Mouse (Mus musculus): ENCODE results near the gene Fgd6. TPM values are rescaled to one million over a fixed set of nuclear protein-coding genes. Genes with fewer than 3 reads are reported as not detected.

Fgd6 gene
- polyA plus RNA-seq, 1 experiment = 2.0 TPM

DNA sequence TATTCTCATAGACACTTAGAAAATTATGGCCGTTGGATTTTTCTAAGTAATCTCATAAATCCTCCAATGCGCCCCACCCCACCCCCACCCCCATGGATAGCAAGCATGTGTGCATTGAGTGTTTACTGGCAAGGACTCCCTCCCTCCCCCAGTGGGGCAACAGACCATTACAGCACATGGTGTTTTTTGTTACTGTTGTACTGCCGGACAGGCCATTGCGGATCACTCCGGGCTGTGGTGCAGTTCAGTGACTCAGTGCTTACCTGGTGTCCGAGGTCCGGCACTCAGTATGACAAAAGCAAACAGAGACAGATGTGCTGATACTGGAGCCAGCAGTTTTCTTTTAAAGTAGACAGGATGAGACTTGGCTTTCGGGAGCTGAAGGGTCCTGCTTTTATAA lies 13.3 kb downstream of the Fgd6 start:
- DNase-seq = no peak
- Histone ChIP-seq H3K36me3 (ENCODE audit: control insufficient read depth, insufficient read depth, low read length) (no peaks in the 10 kb centered on the region), H3K27me3 (ENCODE audit: control insufficient read depth, insufficient read depth, low read length) (no peaks in the 10 kb centered on the region), H3K27ac (ENCODE audit: control insufficient read depth, insufficient read depth, low read length) (no peak overlapping the region), H3K4me1 (replicated peaks; ENCODE audit: control insufficient read depth, insufficient read depth, low read length) (no peaks in the 10 kb centered on the region), H3K4me3 (ENCODE audit: control insufficient read depth, insufficient read depth, low read length) (no peak overlapping the region)
- 92% methylated on average over 8 of the region's 8 CpGs for WGBS
- TF ChIP-seq POLR2A (IDR thresholded peaks at IDR 0.05; ENCODE audit: control insufficient read depth, extremely low read depth, insufficient read depth, low read length, poor library complexity) (no peak), CTCF (IDR thresholded peaks at IDR 0.05; ENCODE audit: borderline replicate concordance, control insufficient read depth, extremely low read depth, insufficient read depth, low read length, poor library complexity) (no peak)

DNA sequence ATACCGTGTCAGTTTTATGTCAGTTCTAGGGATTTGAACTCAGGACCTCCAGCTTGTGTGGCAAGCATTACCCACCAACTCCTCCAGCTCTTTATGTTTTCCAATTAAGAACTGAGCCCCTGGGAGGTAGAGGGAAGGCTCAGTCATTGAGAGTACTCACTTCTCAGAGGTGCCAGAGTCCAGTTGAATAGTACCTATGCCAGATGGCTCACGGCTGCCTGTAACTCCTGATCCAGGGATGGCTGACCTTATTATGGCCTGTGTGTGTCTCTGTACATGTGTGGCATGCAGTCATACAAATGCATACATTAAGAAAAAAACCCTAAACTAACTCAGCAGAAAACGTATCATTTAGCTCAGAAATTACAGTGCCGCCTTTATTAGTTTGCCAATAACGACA lies 14.9 kb downstream of the Fgd6 start:
- H3K27me3 ChIP-seq (ENCODE audit: control insufficient read depth, insufficient read depth, low read length) = no peaks in the 10 kb centered on the region
- DNase-seq = no peak
- H3K36me3 ChIP-seq (ENCODE audit: control insufficient read depth, insufficient read depth, low read length) = no peaks in the 10 kb centered on the region
- H3K27ac ChIP-seq (ENCODE audit: control insufficient read depth, insufficient read depth, low read length) = no peak overlapping the region
- H3K4me3 ChIP-seq (ENCODE audit: control insufficient read depth, insufficient read depth, low read length) = no peak overlapping the region
- H3K4me1 ChIP-seq (replicated peaks; ENCODE audit: control insufficient read depth, insufficient read depth, low read length) = no peaks in the 10 kb centered on the region
- no peak for TF ChIP-seq POLR2A (IDR thresholded peaks at IDR 0.05; ENCODE audit: control insufficient read depth, extremely low read depth, insufficient read depth, low read length, poor library complexity)
- TF ChIP-seq CTCF (IDR thresholded peaks at IDR 0.05; ENCODE audit: borderline replicate concordance, control insufficient read depth, extremely low read depth, insufficient read depth, low read length, poor library complexity) = no peak
- WGBS = 96% methylated on average over 5 of the region's 5 CpGs

DNA sequence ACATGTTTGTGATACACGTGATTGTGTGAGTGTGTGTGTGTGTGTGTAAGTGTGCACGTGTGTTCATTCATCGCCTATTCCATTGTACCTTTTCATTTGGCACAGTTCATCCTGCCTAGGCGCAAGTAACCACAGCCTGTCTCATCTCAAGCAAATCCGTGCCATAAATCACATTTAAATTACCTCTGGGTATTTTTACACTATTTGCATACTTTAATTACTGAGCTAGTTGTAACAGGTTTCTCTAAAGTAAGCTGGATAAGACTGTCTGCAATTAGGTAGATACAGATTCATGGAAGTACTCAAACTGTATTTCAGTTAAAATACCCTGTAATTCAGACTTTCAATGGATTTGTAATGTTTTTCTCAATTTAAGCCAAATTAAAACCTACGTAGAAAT lies 20.7 kb downstream of the Fgd6 start:
- TF ChIP-seq CTCF (IDR thresholded peaks at IDR 0.05; ENCODE audit: borderline replicate concordance, control insufficient read depth, extremely low read depth, insufficient read depth, low read length, poor library complexity) (no peak), POLR2A (IDR thresholded peaks at IDR 0.05; ENCODE audit: control insufficient read depth, extremely low read depth, insufficient read depth, low read length, poor library complexity) (no peak)
- no peaks in the 10 kb centered on the region for H3K4me1 ChIP-seq (replicated peaks; ENCODE audit: control insufficient read depth, insufficient read depth, low read length)
- H3K4me3 ChIP-seq (ENCODE audit: control insufficient read depth, insufficient read depth, low read length) = no peak overlapping the region
- no peaks in the 10 kb centered on the region for H3K27me3 ChIP-seq (ENCODE audit: control insufficient read depth, insufficient read depth, low read length)
- no peak overlapping the region for H3K27ac ChIP-seq (ENCODE audit: control insufficient read depth, insufficient read depth, low read length)
- 93% methylated on average over 6 of the region's 6 CpGs for WGBS
- no peak for DNase-seq
- no peaks in the 10 kb centered on the region for H3K36me3 ChIP-seq (ENCODE audit: control insufficient read depth, insufficient read depth, low read length)

DNA sequence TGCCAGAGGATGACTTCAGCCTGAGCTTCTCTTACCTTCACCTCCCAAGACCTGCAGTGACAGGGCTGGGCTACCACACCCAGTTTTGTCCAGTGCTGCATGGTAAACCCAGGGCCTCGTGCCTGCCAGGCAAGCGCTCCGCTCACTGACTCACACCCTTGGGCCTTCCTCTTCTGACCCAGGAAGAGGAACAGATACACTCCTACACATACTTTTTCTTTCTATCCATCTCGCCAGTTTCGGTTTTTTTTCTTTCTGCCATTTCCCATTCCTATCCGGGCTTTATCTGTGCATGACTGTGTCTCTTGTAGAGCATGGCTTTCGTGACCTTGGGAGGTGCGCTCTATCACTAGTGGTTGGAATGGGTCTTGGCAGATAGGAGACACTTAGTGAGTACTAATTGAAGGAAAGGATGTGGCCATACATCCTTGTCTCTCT lies 23.8 kb downstream of the Fgd6 start:
- H3K27ac ChIP-seq (ENCODE audit: control insufficient read depth, insufficient read depth, low read length) = no peak overlapping the region
- WGBS = 90% methylated on average over 8 of the region's 8 CpGs
- no peak for DNase-seq
- no peaks in the 10 kb centered on the region; the same call in 1 of the 2 replicates for H3K4me1 ChIP-seq (replicated peaks; ENCODE audit: control insufficient read depth, insufficient read depth, low read length)
- H3K4me3 ChIP-seq (ENCODE audit: control insufficient read depth, insufficient read depth, low read length) = no peak overlapping the region
- no peaks in the 10 kb centered on the region for H3K36me3 ChIP-seq (ENCODE audit: control insufficient read depth, insufficient read depth, low read length)
- TF ChIP-seq CTCF (IDR thresholded peaks at IDR 0.05; ENCODE audit: borderline replicate concordance, control insufficient read depth, extremely low read depth, insufficient read depth, low read length, poor library complexity) = no peak
- TF ChIP-seq POLR2A (IDR thresholded peaks at IDR 0.05; ENCODE audit: control insufficient read depth, extremely low read depth, insufficient read depth, low read length, poor library complexity) = no peak
- H3K27me3 ChIP-seq (ENCODE audit: control insufficient read depth, insufficient read depth, low read length) = no peaks in the 10 kb centered on the region

DNA sequence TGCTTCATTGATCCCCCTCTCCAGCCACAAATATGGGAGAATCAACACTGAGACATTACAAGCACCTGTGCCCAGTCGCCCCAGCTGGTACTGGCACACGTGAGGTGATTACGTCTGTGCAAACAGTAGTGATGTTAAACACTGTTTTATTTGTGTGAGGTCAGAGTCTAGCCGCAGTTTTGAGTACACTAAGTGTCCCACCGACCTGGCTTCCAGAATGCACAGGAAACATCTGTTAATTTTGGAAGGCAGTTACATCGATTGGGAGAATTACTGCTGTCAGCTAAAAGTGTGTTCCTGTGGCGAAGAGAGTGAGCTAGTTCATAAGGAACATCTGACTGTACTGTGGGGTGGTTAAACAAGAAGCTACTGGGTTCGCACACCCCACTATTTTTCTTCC lies 24.4 kb downstream of the Fgd6 start:
- H3K27me3 ChIP-seq (ENCODE audit: control insufficient read depth, insufficient read depth, low read length) = no peaks in the 10 kb centered on the region
- H3K27ac ChIP-seq (ENCODE audit: control insufficient read depth, insufficient read depth, low read length) = no peak overlapping the region
- DNase-seq = no peak
- 51% methylated on average over 8 of the region's 8 CpGs for WGBS
- no peak for TF ChIP-seq CTCF (IDR thresholded peaks at IDR 0.05; ENCODE audit: borderline replicate concordance, control insufficient read depth, extremely low read depth, insufficient read depth, low read length, poor library complexity)
- TF ChIP-seq POLR2A (IDR thresholded peaks at IDR 0.05; ENCODE audit: control insufficient read depth, extremely low read depth, insufficient read depth, low read length, poor library complexity) = no peak
- H3K4me1 ChIP-seq (replicated peaks; ENCODE audit: control insufficient read depth, insufficient read depth, low read length) = no peaks in the 10 kb centered on the region; the same call in 1 of the 2 replicates
- H3K36me3 ChIP-seq (ENCODE audit: control insufficient read depth, insufficient read depth, low read length) = no peaks in the 10 kb centered on the region
- H3K4me3 ChIP-seq (ENCODE audit: control insufficient read depth, insufficient read depth, low read length) = no peak overlapping the region

DNA sequence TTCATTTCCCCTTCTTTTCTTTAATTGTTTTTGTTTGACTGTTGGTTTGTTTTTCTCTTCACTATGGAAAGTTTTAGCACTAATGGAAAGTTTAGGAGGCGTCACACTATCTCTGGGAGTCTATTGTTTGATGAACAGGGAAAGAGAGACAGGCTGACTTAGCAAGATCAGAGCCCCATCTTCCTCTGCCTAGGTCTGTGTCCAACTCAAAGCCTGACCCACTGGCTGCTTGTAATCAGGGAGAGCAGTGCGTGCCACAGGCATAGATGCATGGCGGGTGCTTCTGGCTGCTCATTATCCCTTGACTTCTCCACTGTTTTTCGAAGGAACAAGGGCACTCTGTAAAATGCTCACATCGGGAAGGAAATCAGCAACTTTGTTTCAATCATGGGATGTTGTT lies 26.6 kb downstream of the Fgd6 start:
- no peak for DNase-seq
- TF ChIP-seq POLR2A (IDR thresholded peaks at IDR 0.05; ENCODE audit: control insufficient read depth, extremely low read depth, insufficient read depth, low read length, poor library complexity) (no peak), CTCF (IDR thresholded peaks at IDR 0.05; ENCODE audit: borderline replicate concordance, control insufficient read depth, extremely low read depth, insufficient read depth, low read length, poor library complexity) (no peak)
- H3K36me3 ChIP-seq (ENCODE audit: control insufficient read depth, insufficient read depth, low read length) = no peaks in the 10 kb centered on the region
- no peaks in the 10 kb centered on the region for H3K27me3 ChIP-seq (ENCODE audit: control insufficient read depth, insufficient read depth, low read length)
- no peaks in the 10 kb centered on the region; the same call in 1 of the 2 replicates for H3K4me1 ChIP-seq (replicated peaks; ENCODE audit: control insufficient read depth, insufficient read depth, low read length)
- no peak overlapping the region for H3K4me3 ChIP-seq (ENCODE audit: control insufficient read depth, insufficient read depth, low read length)
- WGBS = 95% methylated on average over 5 of the region's 5 CpGs
- H3K27ac ChIP-seq (ENCODE audit: control insufficient read depth, insufficient read depth, low read length) = no peak overlapping the region

DNA sequence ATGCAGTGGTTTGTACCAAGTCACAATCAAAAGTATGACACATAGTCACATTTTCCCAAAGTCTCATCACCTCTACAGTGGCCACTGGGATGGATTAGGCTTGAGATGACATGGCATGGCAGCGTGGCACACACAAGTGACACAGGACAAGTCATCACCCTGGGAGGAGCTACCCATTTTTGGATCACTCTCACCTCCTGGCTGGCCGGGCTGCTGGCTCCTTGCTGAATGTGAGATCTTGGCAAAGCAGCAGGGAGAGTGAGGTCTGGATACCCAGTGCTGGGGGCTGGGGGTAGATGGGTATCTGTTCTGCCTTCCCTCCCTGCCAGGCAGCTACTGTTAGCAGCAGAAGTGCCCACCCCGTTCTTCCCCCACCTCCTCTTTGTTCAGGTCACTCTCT lies 31.1 kb downstream of the Fgd6 start:
- 95% methylated on average over 3 of the region's 3 CpGs for WGBS
- H3K27me3 ChIP-seq (ENCODE audit: control insufficient read depth, insufficient read depth, low read length) = no peaks in the 10 kb centered on the region
- H3K27ac ChIP-seq (ENCODE audit: control insufficient read depth, insufficient read depth, low read length) = no peak overlapping the region
- DNase-seq = no peak
- H3K4me1 ChIP-seq (replicated peaks; ENCODE audit: control insufficient read depth, insufficient read depth, low read length) = no peaks in the 10 kb centered on the region
- no peaks in the 10 kb centered on the region for H3K36me3 ChIP-seq (ENCODE audit: control insufficient read depth, insufficient read depth, low read length)
- no peak for TF ChIP-seq POLR2A (IDR thresholded peaks at IDR 0.05; ENCODE audit: control insufficient read depth, extremely low read depth, insufficient read depth, low read length, poor library complexity)
- no peak overlapping the region for H3K4me3 ChIP-seq (ENCODE audit: control insufficient read depth, insufficient read depth, low read length)
